In genomic region chr1:183039881-183040708, GRCm38 (mm10) we compare ENCODE assay signal across 22 mouse cellular contexts.
DNase-seq lines count a peak whose midpoint lies in the region; ATAC-seq and TF ChIP-seq lines count a peak whose summit lies in the region.
"Had no signal": no experiment of that assay in that cellular context is flagged by ENCODE, and none has a peak within 500 bp of the region (broad histone marks: within the 10 kb centered on the region; RNA-seq: fewer than 3 reads in every experiment).

No protein-coding gene starts in this region.

- H3K27ac ChIP-seq in heart, embryonic 15.5 days = peak overlapping the region; percentile 21
- H3K27ac ChIP-seq in lung, embryonic 14.5 days (ENCODE audit: low read depth) = no peak overlapping the region
- H3K27ac ChIP-seq: heart, embryonic 13.5 days; hindbrain, embryonic 14.5 days; intestine, embryonic 15.5 days; layer of hippocampus, adult 2 months; liver, embryonic 12.5 days had no signal

- ATAC-seq in CD4-positive, CD25-positive, alpha-beta regulatory T cell, adult 4 months = no peak
- ATAC-seq in heart, embryonic 15.5 days (replicated peaks; ENCODE audit: insufficient number of reproducible peaks, insufficient read depth, low FRiP score, low read depth) = no peak
- ATAC-seq in lung, embryonic 14.5 days (ENCODE audit: insufficient read depth) = peak; percentile 29; the same call in 1 of the 2 replicates
- ATAC-seq: liver, embryonic 12.5 days had no signal

- no peak overlapping the region for H3K4me3 ChIP-seq in heart, embryonic 15.5 days
- no peak overlapping the region for H3K4me3 ChIP-seq in lung, embryonic 14.5 days (ENCODE audit: low read depth, low read length)
- H3K4me3 ChIP-seq: heart, embryonic 13.5 days; intestine, embryonic 15.5 days; layer of hippocampus, adult 2 months; liver, embryonic 12.5 days; myocyte had no signal

- peak; percentile 7 for DNase-seq in CD4-positive, CD25-positive, alpha-beta regulatory T cell, adult 2 months (ENCODE audit: low read depth, low spot score)
- DNase-seq in heart, postnatal 14 days = no peak
- DNase-seq in lung, embryonic 14.5 days = no peak
- DNase-seq in lung, postnatal 14 days = no peak
- peak; percentile 34 for DNase-seq in skeletal muscle tissue, adult 2 months (ENCODE audit: low read depth, low spot score)
- DNase-seq in right cerebral cortex, postnatal 14 days = no peak
- DNase-seq: cerebellum, adult 11 months; gastrocnemius, postnatal 10 days; layer of hippocampus, postnatal 36 days; lung, adult 2 months; midbrain, embryonic 14.5 days; thymus, adult 18-20 months; thymus, postnatal 4 days had no signal

- H3K9ac ChIP-seq in heart, embryonic 15.5 days = no peak overlapping the region
- no peak overlapping the region for H3K9ac ChIP-seq in lung, embryonic 14.5 days
- H3K9ac ChIP-seq: heart, embryonic 13.5 days; hindbrain, embryonic 14.5 days; intestine, embryonic 15.5 days; liver, embryonic 12.5 days had no signal

- H3K36me3 ChIP-seq in heart, embryonic 15.5 days = no peaks in the 10 kb centered on the region
- no peaks in the 10 kb centered on the region for H3K36me3 ChIP-seq in lung, embryonic 14.5 days (ENCODE audit: insufficient read depth)
- H3K36me3 ChIP-seq: G1E; heart, embryonic 13.5 days; intestine, embryonic 15.5 days; liver, embryonic 12.5 days had no signal

- H3K9me3 ChIP-seq in heart, embryonic 15.5 days (replicated peaks) = no peaks in the 10 kb centered on the region
- no peaks in the 10 kb centered on the region for H3K9me3 ChIP-seq in lung, embryonic 14.5 days (ENCODE audit: low read depth, low read length)
- H3K9me3 ChIP-seq: heart, embryonic 13.5 days; intestine, embryonic 15.5 days; liver, embryonic 12.5 days had no signal

- intact Hi-C loops in heart, postnatal 14 days (cut with DNase I) = no loop called here

- TF ChIP-seq CTCF in lung, embryonic 14.5 days (IDR thresholded peaks at IDR 0.05; ENCODE audit: low read depth) = no peak

- H3K4me1 ChIP-seq in heart, embryonic 15.5 days (replicated peaks) = peaks cover 33% of the 10 kb centered on the region
- no peaks in the 10 kb centered on the region for H3K4me1 ChIP-seq in lung, embryonic 14.5 days (ENCODE audit: insufficient read depth)
- H3K4me1 ChIP-seq: liver, embryonic 12.5 days had no signal

- WGBS in heart, embryonic 15.5 days = 43% methylated on average over 6 of the region's 6 CpGs
- 42% methylated on average over 6 of the region's 6 CpGs for WGBS in lung, embryonic 14.5 days

- no peak overlapping the region for H3K4me2 ChIP-seq in heart, embryonic 15.5 days
- H3K4me2 ChIP-seq in lung, embryonic 14.5 days = no peak overlapping the region
- H3K4me2 ChIP-seq: heart, embryonic 13.5 days; hindbrain, embryonic 14.5 days; intestine, embryonic 15.5 days; liver, embryonic 12.5 days had no signal

- no peaks in the 10 kb centered on the region for H3K27me3 ChIP-seq in heart, embryonic 15.5 days
- peaks cover 16% of the 10 kb centered on the region for H3K27me3 ChIP-seq in lung, embryonic 14.5 days (ENCODE audit: insufficient read depth, low read length)
- H3K27me3 ChIP-seq: intestine, embryonic 15.5 days had no signal

Comparison
In these comparisons a context has a peak if more than half of its experiments do, and no peak if none do; other contexts are left out.
1. DNase-seq: peak in CD4-positive, CD25-positive, alpha-beta regulatory T cell, adult 2 months (single experiment) and skeletal muscle tissue, adult 2 months (single experiment); none in heart, postnatal 14 days (0 of 2), lung, embryonic 14.5 days (single experiment), lung, postnatal 14 days (single experiment) and right cerebral cortex, postnatal 14 days (single experiment).